Mouse (Mus musculus) stomach, postnatal 0 days (tissue): ENCODE results near the gene Agpat2.

Experiments used
- CTCF ChIP-seq: IDR thresholded peaks from 2 replicates; pipeline ENCODE4 v1.5.1; 2016; ENCODE audit warnings: antibody characterized with exemption, low read depth, mild to moderate bottlenecking, moderate library complexity
- EP300 ChIP-seq: optimal IDR thresholded peaks from 2 replicates; pipeline ENCODE3; 2016; ENCODE audit warnings: antibody characterized with exemption

GRCm38 (mm10) chr2:26570034-26570433 is 34.2 kb downstream of the Agpat2 start:
- TF ChIP-seq CTCF (peak; percentile 86), EP300 (no peak)
